Mouse (Mus musculus) kidney, adult 2 months (tissue): Measurements from ENCODE around the gene Ralgds. TPM values are rescaled to one million over a fixed set of nuclear protein-coding genes. Genes with fewer than 3 reads are reported as not detected.
A peak's percentile ranks its signal among the peaks of the same experiment; 100 is the strongest.

Experiments used
- DNase-seq: peaks from one replicate; pipeline ENCODE4 v3.0.0; 2021
- H3K27ac ChIP-seq: fragments of 200-500 bp; 2 replicates; pipeline ENCODE4 v1.5.1; 2012; ENCODE audit warnings: low read depth, low read length, control low read depth, inconsistent platforms; ENCODE audit not compliant: insufficient read depth
- H3K27me3 ChIP-seq: fragments of 200-500 bp; replicated peaks from 2 replicates; pipeline ENCODE4 v1.6.1; 2012; ENCODE audit warnings: mild to moderate bottlenecking, moderate library complexity, low read length, inconsistent platforms; ENCODE audit not compliant: control insufficient read depth, insufficient read depth
- H3K36me3 ChIP-seq: fragments of 200-500 bp; 2 replicates; pipeline ENCODE4 v1.6.1; 2012; ENCODE audit warnings: mild to moderate bottlenecking, moderate library complexity, low read length, inconsistent platforms; ENCODE audit not compliant: control insufficient read depth, insufficient read depth
- H3K4me1 ChIP-seq: fragments of 200-500 bp; 2 replicates; pipeline ENCODE4 v1.6.1; 2011; ENCODE audit warnings: low read length; ENCODE audit not compliant: control insufficient read depth, insufficient read depth
- H3K4me3 ChIP-seq: fragments of 200-500 bp; 2 replicates; pipeline ENCODE4 v1.5.1; 2011; ENCODE audit warnings: mild to moderate bottlenecking, low read depth, low read length, control low read depth; ENCODE audit not compliant: insufficient read depth
- CTCF ChIP-seq: fragments of 200-500 bp; conservative IDR thresholded peaks from 2 replicates; pipeline ENCODE4 v1.5.1; 2011; ENCODE audit warnings: low read depth, mild to moderate bottlenecking, control low read depth, low read length, moderate library complexity, mixed read lengths; ENCODE audit not compliant: insufficient read depth, insufficient read length
- POLR2A ChIP-seq: fragments of 200-500 bp; IDR thresholded peaks from one replicate; pipeline ENCODE4 v1.6.1; 2011; ENCODE audit warnings: low read depth, low read length, control low read depth
- WGBS: fragments of 180-500 bp; shearing (Covaris S2); methylation state at CpG from one replicate; pipeline ENCODE4 v1.1.7; 2018; 5-methylcytosine and 5-hydroxymethylcytosine counted together
- polyA plus RNA-seq: library from polyadenylated mRNA; depleted of rRNA; stranded (reverse); fragments of >200 nt; gene quantifications from 2 replicates; pipeline ENCODE4 v1.2.3, GENCODE M21; 2012; rRNA removed

The Ralgds gene
- 24.6 and 32.3 TPM in 2 replicates for polyA plus RNA-seq

GRCm38 (mm10) chr2:28512798-28513401 is at the start of gene Ralgds:
Gene Ralgds, plus strand, starts transcription at chr2:28513125.
- no peaks in the 10 kb centered on the region for H3K27me3 ChIP-seq
- H3K36me3 ChIP-seq: no peaks in the 10 kb centered on the region
- TF ChIP-seq CTCF (no peak), POLR2A (no peak)
- no peak within 1 kb of the TSS for H3K27ac ChIP-seq
- WGBS: under 1% methylated on average over 71 of the region's 71 CpGs
- peaks cover 22% of the 10 kb centered on the region; the same call in 1 of the 2 replicates for H3K4me1 ChIP-seq
- peak within 1 kb of the TSS; percentile 55 for H3K4me3 ChIP-seq
- DNase-seq: peak; percentile 85

DNA sequence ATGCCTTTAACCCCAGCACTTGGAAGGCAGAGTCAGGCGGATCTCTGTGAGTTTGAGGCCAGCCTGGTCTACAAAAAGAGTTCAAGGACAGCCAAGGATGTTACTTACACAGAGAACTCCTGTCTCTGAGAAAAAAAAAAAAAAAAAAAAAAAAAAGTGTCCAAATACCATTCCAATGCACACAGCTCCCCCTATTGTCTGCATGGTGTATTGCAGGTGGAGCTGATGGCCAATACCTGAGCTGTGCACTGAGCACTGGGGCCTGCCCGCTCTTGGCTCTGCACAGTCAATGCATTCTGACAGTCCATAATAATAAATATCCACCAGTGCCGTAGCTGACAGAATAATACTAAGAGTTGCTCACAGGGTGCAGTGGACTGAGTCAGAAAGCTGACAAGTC is 49.0 kb upstream of the Ralgds start:
- WGBS: 56% methylated on average over 3 of the region's 3 CpGs
- Histone ChIP-seq H3K4me1 (peaks cover 4% of the 10 kb centered on the region; the same call in 1 of the 2 replicates), H3K36me3 (no peaks in the 10 kb centered on the region), H3K27me3 (no peaks in the 10 kb centered on the region), H3K27ac (no peak overlapping the region), H3K4me3 (no peak overlapping the region)
- DNase-seq: peak; percentile 75
- TF ChIP-seq POLR2A (no peak), CTCF (peak; percentile 67)

DNA sequence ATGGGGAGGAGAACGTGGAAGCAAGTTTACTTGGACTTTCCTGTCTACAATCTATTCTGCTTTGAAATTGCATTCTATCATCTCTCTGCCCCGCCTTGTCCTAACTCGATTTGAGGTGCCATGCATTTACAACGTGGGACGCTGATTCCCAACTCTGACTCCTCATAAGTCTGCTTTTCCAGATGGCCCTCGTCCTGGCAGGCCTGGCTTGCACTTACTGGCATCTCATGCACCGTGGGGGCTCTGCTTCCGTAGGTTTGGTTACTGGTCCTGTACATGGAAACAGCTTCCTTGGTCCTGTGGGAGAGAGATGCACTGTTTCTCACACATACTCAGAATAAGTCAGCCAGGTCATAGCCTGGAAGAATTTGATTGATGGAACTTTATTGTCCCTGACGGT is 48.0 kb upstream of the Ralgds start:
- H3K36me3 ChIP-seq: peaks cover 1% of the 10 kb centered on the region; the same call in 1 of the 2 replicates
- H3K27ac ChIP-seq: no peak overlapping the region
- no peak overlapping the region for H3K4me3 ChIP-seq
- peaks cover 4% of the 10 kb centered on the region; the same call in 1 of the 2 replicates for H3K4me1 ChIP-seq
- H3K27me3 ChIP-seq: no peaks in the 10 kb centered on the region
- no peak for DNase-seq
- WGBS: 79% methylated on average over 9 of the region's 9 CpGs
- TF ChIP-seq CTCF (no peak), POLR2A (no peak)

GRCm38 (mm10) chr2:28465836-28466518 is 46.9 kb upstream of the Ralgds start, which contains the start of gene 1700007K13Rik:
Gene 1700007K13Rik, minus strand, starts transcription at chr2:28466332.
- peaks cover 2% of the 10 kb centered on the region; the same call in 1 of the 2 replicates for H3K36me3 ChIP-seq
- TF ChIP-seq POLR2A (no peak), CTCF (no peak)
- H3K27me3 ChIP-seq: no peaks in the 10 kb centered on the region
- H3K4me1 ChIP-seq: peaks cover 4% of the 10 kb centered on the region; the same call in 1 of the 2 replicates
- H3K4me3 ChIP-seq: no peak within 1 kb of the TSS
- DNase-seq: peak; percentile 90
- no peak within 1 kb of the TSS for H3K27ac ChIP-seq
- 5% methylated on average over 25 of the region's 25 CpGs for WGBS

DNA sequence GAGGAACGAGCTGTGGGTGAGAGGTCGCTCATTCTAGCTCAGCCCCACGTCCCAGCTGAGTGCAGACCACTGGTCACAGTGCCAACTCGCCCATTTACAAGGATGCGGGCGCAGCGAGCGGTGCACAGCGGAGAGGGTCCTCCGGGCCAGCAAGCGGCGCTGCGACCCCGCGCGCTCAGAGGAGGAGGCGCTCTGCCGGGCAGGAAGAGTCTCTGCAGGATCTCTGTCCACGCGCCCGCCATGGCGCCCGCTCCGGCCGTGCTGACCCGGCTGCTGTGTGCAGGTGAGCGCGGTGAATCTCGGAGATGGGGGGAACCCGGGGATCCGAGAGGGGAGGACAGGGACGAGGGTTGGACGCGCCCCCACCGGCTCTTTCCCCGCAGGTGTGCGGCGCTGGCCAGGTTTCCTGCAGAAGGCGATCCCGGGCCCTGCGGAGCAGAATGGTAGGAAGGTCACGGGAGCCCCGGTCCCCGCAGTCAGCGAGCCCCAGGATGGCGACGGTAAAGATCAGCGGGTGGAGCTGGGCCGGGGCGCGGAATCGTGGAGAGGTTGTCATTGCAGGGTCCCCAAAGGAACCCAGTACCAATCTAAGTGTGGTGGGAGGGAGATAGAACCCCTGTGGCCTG is 45.0 kb upstream of the Ralgds start, which contains the start of gene Mrps2:
Mrps2 (plus strand) TSS at position 207 of the 626 bp plus-strand sequence.
- peak; percentile 87 for DNase-seq
- Histone ChIP-seq H3K4me3 (peak within 1 kb of the TSS; percentile 78), H3K4me1 (peaks cover 4% of the 10 kb centered on the region; the same call in 1 of the 2 replicates), H3K27me3 (no peaks in the 10 kb centered on the region), H3K27ac (no peak within 1 kb of the TSS), H3K36me3 (peaks cover 2% of the 10 kb centered on the region; the same call in 1 of the 2 replicates)
- TF ChIP-seq POLR2A: peak; percentile 31
- peak; percentile 80 for TF ChIP-seq CTCF
- under 1% methylated on average over 52 of the region's 52 CpGs for WGBS

- 55% methylated on average over 18 of the region's 18 CpGs for WGBS
Measured at GRCm38 (mm10) chr2:28468486-28469225, 44.3 kb upstream of the Ralgds start.

More at GRCm38 (mm10) chr2:28468486-28469225, 44.3 kb upstream of the Ralgds start:
- no peaks in the 10 kb centered on the region for H3K27me3 ChIP-seq
- no peak for DNase-seq
- H3K4me1 ChIP-seq: peaks cover 4% of the 10 kb centered on the region; the same call in 1 of the 2 replicates
- no peak overlapping the region for H3K27ac ChIP-seq
- H3K36me3 ChIP-seq: peaks cover 2% of the 10 kb centered on the region; the same call in 1 of the 2 replicates
- H3K4me3 ChIP-seq: peak overlapping the region; percentile 78
- TF ChIP-seq POLR2A (no peak), CTCF (no peak)
